Mouse (Mus musculus): ENCODE results near the gene Cttnbp2nl.

DNA sequence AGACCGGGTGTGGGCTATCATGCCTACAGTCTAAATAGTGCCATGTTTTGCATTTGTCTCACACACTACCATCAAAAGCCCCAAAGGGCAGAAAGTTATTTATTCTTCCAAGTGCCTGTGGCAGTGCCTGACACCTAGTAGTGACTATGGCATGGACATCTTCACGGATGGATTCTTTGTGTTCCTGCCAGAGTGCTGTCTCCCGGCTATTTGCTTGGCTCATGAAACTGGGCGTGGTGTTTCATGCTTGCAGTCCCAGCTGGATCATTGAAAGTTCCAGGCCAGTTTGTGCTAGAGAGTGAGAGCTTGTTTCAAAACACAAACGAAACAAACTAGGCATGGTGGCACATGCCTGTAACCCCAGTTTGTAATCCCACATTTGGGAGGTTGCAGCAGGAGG, 61.2 kb downstream of the Cttnbp2nl start:
- no peak for TF ChIP-seq CTCF (IDR thresholded peaks at IDR 0.05)
- peak; percentile 40 for TF ChIP-seq EP300 (IDR thresholded peaks at IDR 0.05)

Measured in lung, postnatal 0 days (tissue).